Mouse (Mus musculus) brain, embryonic 14.5 days (tissue): Measurements from ENCODE around the gene Spaar. TPM values are rescaled to one million over a fixed set of nuclear protein-coding genes. Genes with fewer than 3 reads are reported as not detected.

Experiments
- DNase-seq: peaks from one replicate; pipeline ENCODE4 v3.0.0-alpha.2; 2011; ENCODE audit warnings: low read depth
- CTCF ChIP-seq: fragments of 200-500 bp; IDR thresholded peaks from 2 replicates; pipeline ENCODE4 v1.5.1; 2012; ENCODE audit warnings: inconsistent platforms, mild to moderate bottlenecking, moderate library complexity, borderline replicate concordance; ENCODE audit not compliant: insufficient read depth, insufficient read length; ENCODE audit errors: extremely low read depth
- POLR2A ChIP-seq: fragments of 200-500 bp; IDR thresholded peaks from 2 replicates; pipeline ENCODE4 v1.6.1; 2012; ENCODE audit warnings: mild to moderate bottlenecking, inconsistent platforms, borderline replicate concordance; ENCODE audit not compliant: poor library complexity, insufficient read depth, insufficient read length, severe bottlenecking; ENCODE audit errors: extremely low read depth
- polyA plus RNA-seq: library from polyadenylated mRNA; depleted of rRNA; stranded (reverse); fragments of >200 nt; gene quantifications from 2 replicates; pipeline ENCODE4 v1.2.3, GENCODE M21; 2012

The Spaar gene
- polyA plus RNA-seq, 1 experiment = 0.11 TPM

- DNase-seq = no peak
- TF ChIP-seq CTCF = no peak
- no peak for TF ChIP-seq POLR2A
Observed at GRCm38 (mm10) chr4:43732171-43732570, 2.3 kb downstream of the Spaar start.

- no peak for TF ChIP-seq CTCF
- no peak for TF ChIP-seq POLR2A
- DNase-seq = no peak
Observed at GRCm38 (mm10) chr4:43733186-43733585, 3.4 kb downstream of the Spaar start.

GRCm38 (mm10) chr4:43737144-43737543 lies 7.3 kb downstream of the Spaar start:
- DNase-seq = no peak
- TF ChIP-seq POLR2A = no peak
- no peak for TF ChIP-seq CTCF

GRCm38 (mm10) chr4:43738989-43739674 lies 9.3 kb downstream of the Spaar start:
- TF ChIP-seq POLR2A = no peak
- no peak for TF ChIP-seq CTCF
- DNase-seq = no peak

GRCm38 (mm10) chr4:43741526-43741925 lies 11.7 kb downstream of the Spaar start:
- TF ChIP-seq CTCF (no peak), POLR2A (no peak)
- DNase-seq = no peak

- TF ChIP-seq POLR2A (no peak), CTCF (no peak)
- DNase-seq = no peak
Observed at GRCm38 (mm10) chr4:43742637-43743036, 12.8 kb downstream of the Spaar start.

GRCm38 (mm10) chr4:43743099-43743498 lies 13.3 kb downstream of the Spaar start:
- TF ChIP-seq POLR2A = no peak
- TF ChIP-seq CTCF = peak; percentile 23; the same call in 1 of the 2 replicates
- no peak for DNase-seq

- peak; percentile 65 for DNase-seq
- peak; percentile 49 for TF ChIP-seq CTCF
- no peak for TF ChIP-seq POLR2A
Observed at GRCm38 (mm10) chr4:43745187-43745586, 15.4 kb downstream of the Spaar start.

GRCm38 (mm10) chr4:43757213-43757612 lies 27.4 kb downstream of the Spaar start:
- no peak for DNase-seq
- TF ChIP-seq POLR2A (no peak), CTCF (no peak)

- TF ChIP-seq CTCF = no peak
- no peak for TF ChIP-seq POLR2A
Observed at GRCm38 (mm10) chr4:43759571-43760418, 30.0 kb downstream of the Spaar start.

GRCm38 (mm10) chr4:43760460-43760859 lies 30.6 kb downstream of the Spaar start:
- TF ChIP-seq CTCF = peak; percentile 49; the same call in 1 of the 2 replicates
- TF ChIP-seq POLR2A = no peak
- DNase-seq = peak; percentile 17

More at GRCm38 (mm10) chr4:43759571-43760418, 30.0 kb downstream of the Spaar start:
- peak; percentile 60 for DNase-seq

GRCm38 (mm10) chr4:43761336-43761735 lies 31.5 kb downstream of the Spaar start:
- no peak for DNase-seq
- TF ChIP-seq CTCF = no peak
- no peak for TF ChIP-seq POLR2A

- DNase-seq = peak; percentile 80
- TF ChIP-seq POLR2A (no peak), CTCF (peak; percentile 80)
Observed at GRCm38 (mm10) chr4:43763410-43763809, 33.6 kb downstream of the Spaar start.
